Mouse (Mus musculus): Measurements from ENCODE around the gene Tnfrsf1b.

DNA sequence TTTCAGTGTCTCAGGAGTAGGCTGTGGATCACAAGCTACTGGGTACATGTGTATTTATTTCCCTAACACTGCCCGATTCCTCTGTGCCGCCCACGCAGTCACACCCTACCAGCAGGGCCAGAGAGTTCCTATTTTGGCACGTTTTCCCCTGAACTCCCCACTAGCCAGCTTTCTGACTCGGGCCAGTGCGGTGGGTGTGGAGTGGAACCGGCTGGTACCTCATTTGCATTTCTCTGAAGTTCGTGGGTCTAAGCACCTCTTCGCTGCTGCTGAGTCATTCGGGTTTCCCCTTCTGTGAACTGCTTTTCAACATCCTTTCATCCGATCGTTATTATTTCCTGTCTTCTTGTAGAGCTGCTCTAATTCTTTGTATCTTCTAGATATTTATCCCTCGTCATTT is 7.7 kb upstream of the Tnfrsf1b start:
- TF ChIP-seq CTCF (IDR thresholded peaks at IDR 0.05; ENCODE audit: borderline replicate concordance, control insufficient read depth, extremely low read depth, insufficient read depth, low read length, poor library complexity) (no peak), POLR2A (IDR thresholded peaks at IDR 0.05; ENCODE audit: control insufficient read depth, extremely low read depth, insufficient read depth, low read length, poor library complexity) (no peak)

All from thymus, adult 2 months (tissue).